Mouse (Mus musculus): ENCODE data around the gene B9d2. TPM values are rescaled to one million over a fixed set of nuclear protein-coding genes. Genes with fewer than 3 reads are reported as not detected.
"Not testable (repeated sequence)": the region's sequence is repeated elsewhere in the genome, so short reads cannot be mapped to it uniquely, and the experiment has no call there.

The B9d2 gene
- polyA plus RNA-seq, 1 experiment from 2014 or later = 41.4 TPM

DNA sequence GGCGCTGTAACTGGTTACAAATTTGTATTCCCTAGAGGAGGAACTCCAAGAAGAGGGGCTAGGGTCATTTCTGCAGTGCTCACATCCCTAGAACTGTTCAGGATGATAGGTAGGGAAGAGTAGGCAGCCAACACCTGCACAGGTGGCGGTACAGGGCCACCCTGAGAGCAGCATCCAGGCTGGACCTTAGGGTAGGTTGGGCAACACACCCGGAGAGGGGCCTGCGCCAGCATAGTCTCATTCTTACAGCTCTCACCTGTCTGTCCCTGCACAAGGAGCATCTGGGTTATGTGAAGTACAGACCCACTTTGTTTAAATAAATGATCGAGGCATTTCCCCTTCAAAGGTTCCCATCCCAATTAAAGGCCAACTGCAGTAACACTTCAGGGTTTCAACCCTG is 40.2 kb downstream of the B9d2 start:
- no peak overlapping the region for H3K27ac ChIP-seq
- H3K9me3 ChIP-seq = no peaks in the 10 kb centered on the region
- 91% methylated on average over 5 of the region's 5 CpGs for WGBS
- no peak for ATAC-seq
- H3K4me3 ChIP-seq (replicated peaks) = no peak overlapping the region
- H3K27me3 ChIP-seq = no peaks in the 10 kb centered on the region
- H3K9ac ChIP-seq (replicated peaks) = no peak overlapping the region
- H3K4me1 ChIP-seq (replicated peaks) = peaks cover 22% of the 10 kb centered on the region
- H3K36me3 ChIP-seq = peaks cover 57% of the 10 kb centered on the region
- H3K4me2 ChIP-seq (replicated peaks) = no peak overlapping the region

DNA sequence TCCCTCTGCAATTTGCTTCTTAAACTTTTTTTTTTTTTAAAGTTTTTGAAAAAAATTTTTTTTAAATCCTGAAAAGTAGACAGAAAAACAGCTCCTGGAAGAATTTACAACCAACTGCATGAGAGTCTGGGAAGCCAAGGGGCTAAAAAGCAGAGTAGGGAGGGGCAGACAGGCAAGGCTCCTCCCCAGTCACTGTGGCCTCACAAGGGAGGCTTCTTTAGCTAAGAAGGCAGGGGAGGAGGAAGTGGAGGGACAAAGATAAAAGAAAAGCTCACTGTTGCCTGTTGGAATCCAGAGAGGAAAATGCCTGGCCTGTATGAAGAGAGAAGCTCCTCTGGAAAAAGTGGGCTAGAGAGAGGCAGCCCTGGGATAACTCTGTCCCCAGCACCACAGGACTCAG is 41.2 kb downstream of the B9d2 start:
- not testable (repeated sequence) for ATAC-seq; H3K9me3 ChIP-seq; H3K27ac ChIP-seq; H3K27me3 ChIP-seq; H3K4me2 ChIP-seq (replicated peaks); H3K9ac ChIP-seq (replicated peaks); H3K4me3 ChIP-seq (replicated peaks)
- Histone ChIP-seq H3K36me3 (peaks cover 64% of the 10 kb centered on the region), H3K4me1 (replicated peaks) (peaks cover 22% of the 10 kb centered on the region)

DNA sequence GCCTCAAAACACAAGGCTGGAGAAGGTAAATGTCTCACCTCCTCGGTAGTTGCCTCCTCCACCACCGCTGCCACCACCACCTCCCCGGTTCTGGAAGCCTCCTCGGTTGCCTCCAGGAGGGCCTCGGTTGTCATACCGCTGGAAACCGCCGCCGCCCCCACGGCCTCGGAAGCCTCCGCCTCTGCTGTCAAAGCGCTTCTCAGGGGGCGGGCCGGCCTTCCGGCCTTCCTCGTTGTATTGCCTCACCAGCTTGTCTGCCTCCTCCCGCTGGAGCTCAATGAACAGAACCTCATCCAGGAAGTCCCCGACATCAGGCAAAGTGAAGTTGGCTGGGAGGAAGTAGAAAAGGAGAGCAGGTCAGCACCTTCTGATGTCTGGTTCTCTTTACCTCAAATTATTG is 45.3 kb downstream of the B9d2 start:
- 86% methylated on average over 19 of the region's 19 CpGs for WGBS
- Histone ChIP-seq H3K27me3 (no peaks in the 10 kb centered on the region), H3K36me3 (peaks cover 94% of the 10 kb centered on the region), H3K4me3 (replicated peaks) (no peak overlapping the region), H3K27ac (no peak overlapping the region), H3K4me2 (replicated peaks) (no peak overlapping the region), H3K9me3 (no peaks in the 10 kb centered on the region), H3K9ac (replicated peaks) (no peak overlapping the region), H3K4me1 (replicated peaks) (no peaks in the 10 kb centered on the region)
- ATAC-seq = no peak

DNA sequence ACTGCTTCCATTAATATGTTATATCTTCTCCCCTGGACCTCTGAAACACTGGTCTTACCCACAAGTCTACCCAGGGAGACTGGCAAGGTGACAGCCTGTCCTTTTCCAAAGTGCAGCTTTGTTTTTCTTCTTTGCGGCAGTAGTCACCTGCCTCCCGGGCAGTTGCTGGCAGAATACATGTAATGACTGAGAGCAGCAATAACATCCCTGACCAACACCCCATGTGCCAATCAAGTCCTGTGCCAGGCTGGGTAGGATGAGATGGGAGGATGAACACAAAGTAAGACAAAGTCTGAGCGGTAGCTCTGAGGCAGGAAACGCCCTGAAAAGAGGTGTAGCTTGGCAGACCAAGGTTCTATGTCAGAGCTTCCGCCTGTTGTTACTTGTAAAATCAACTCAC is 47.2 kb downstream of the B9d2 start:
- Histone ChIP-seq H3K9me3 (no peaks in the 10 kb centered on the region), H3K36me3 (peaks cover 95% of the 10 kb centered on the region), H3K27ac (no peak overlapping the region), H3K9ac (replicated peaks) (no peak overlapping the region), H3K4me3 (replicated peaks) (no peak overlapping the region), H3K4me2 (replicated peaks) (no peak overlapping the region), H3K27me3 (no peaks in the 10 kb centered on the region), H3K4me1 (replicated peaks) (no peaks in the 10 kb centered on the region)
- ATAC-seq = no peak
- 93% methylated on average over 5 of the region's 5 CpGs for WGBS

DNA sequence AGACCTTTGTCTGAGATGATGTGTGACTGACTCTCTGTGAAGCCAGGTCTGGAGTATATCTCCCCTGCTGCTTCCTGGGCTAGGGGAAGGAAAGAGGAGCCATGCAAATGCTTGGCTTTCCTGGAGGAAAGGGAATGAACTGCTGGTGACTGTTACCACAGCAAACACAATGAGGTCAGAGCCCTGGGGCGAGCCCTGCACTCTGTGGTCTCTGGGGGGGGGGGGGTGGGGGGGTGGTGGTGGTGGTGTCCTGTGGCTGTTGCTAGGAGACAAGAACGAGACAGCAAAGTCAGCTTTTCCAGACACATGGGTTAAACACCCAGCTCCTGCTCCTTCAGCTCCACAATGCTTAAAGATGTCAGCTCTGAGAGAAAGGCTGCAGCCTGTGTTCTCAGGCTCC is 48.8 kb downstream of the B9d2 start:
- H3K36me3 ChIP-seq = peaks cover 94% of the 10 kb centered on the region
- H3K27me3 ChIP-seq = no peaks in the 10 kb centered on the region
- no peak overlapping the region for H3K4me3 ChIP-seq (replicated peaks)

DNA sequence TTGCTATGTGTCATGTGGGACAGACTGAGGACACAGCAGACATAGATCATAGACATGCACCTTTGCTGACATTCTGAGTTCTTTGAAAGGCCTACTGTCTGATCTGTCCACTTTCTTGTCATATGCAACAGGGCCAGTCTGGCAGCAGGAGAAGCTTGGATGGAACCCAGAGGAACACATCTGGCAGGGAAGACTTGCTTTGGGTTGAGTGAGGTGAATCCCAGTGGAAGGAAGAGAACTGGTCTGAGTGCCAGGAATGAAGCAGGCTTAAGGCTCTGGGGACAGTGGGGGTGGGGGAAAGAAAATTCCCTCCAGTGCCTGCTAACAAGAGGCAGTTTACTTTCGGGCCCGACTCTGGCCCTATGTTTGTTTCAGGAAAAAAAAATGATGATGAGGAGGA is 49.3 kb downstream of the B9d2 start:
- no peaks in the 10 kb centered on the region for H3K4me1 ChIP-seq (replicated peaks)

More for the DNA sequence above, 48.8 kb downstream of the B9d2 start:
- no peaks in the 10 kb centered on the region for H3K9me3 ChIP-seq
- H3K27ac ChIP-seq = no peak overlapping the region
- no peak overlapping the region for H3K9ac ChIP-seq (replicated peaks)
- no peak overlapping the region for H3K4me2 ChIP-seq (replicated peaks)
- 41% methylated on average over 2 of the region's 2 CpGs for WGBS
- no peaks in the 10 kb centered on the region for H3K4me1 ChIP-seq (replicated peaks)
- no peak for ATAC-seq

DNA sequence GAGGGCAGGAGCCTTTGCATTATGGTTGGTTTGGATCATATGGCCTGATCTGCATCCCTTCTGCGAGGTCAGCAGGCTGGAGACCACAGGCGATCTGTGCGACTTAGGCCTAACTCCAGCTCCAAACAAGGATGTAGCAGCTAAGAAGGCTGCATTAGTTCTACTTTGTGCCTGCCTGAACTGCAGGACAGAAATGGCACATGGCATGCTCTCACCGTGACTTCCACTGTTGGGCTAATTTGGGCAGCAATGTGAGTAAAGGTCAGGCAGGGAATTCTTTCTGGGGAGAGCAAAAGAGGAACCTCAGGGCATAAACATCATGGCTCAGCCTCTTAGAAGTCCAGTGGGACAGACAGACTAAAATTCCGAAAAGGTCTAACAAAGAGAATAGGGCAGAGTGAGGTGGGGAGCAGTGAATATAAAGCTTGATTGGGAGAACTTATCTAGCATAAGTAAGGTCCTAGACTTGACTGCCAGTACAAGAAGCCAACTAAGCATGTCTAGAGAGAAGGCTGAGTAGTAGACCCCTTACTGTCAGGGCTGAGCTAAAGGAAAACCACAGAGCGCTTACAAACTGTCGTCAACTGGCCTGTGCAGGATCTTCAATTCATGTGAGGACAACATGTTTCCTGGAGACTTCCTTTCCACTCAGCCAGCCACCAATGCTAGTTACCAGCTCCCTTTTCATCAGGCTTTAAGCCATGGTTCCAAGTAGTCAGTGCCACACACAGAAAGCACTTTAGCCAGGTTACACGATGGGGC is 50.9 kb downstream of the B9d2 start:
- WGBS = 94% methylated on average over 8 of the region's 8 CpGs
- no peaks in the 10 kb centered on the region for H3K9me3 ChIP-seq
- H3K9ac ChIP-seq (replicated peaks) = no peak overlapping the region
- peaks cover 92% of the 10 kb centered on the region for H3K36me3 ChIP-seq
- H3K27me3 ChIP-seq = no peaks in the 10 kb centered on the region
- no peaks in the 10 kb centered on the region for H3K4me1 ChIP-seq (replicated peaks)
- H3K4me3 ChIP-seq (replicated peaks) = no peak overlapping the region
- no peak overlapping the region for H3K4me2 ChIP-seq (replicated peaks)
- no peak overlapping the region for H3K27ac ChIP-seq
- no peak for ATAC-seq

More for the DNA sequence above, 49.3 kb downstream of the B9d2 start:
- 100% methylated on average over 2 of the region's 2 CpGs for WGBS
- no peak for ATAC-seq
- peaks cover 94% of the 10 kb centered on the region for H3K36me3 ChIP-seq
- H3K4me2 ChIP-seq (replicated peaks) = no peak overlapping the region
- H3K4me3 ChIP-seq (replicated peaks) = no peak overlapping the region
- H3K9ac ChIP-seq (replicated peaks) = no peak overlapping the region
- H3K27ac ChIP-seq = no peak overlapping the region
- H3K9me3 ChIP-seq = no peaks in the 10 kb centered on the region
- H3K27me3 ChIP-seq = no peaks in the 10 kb centered on the region

DNA sequence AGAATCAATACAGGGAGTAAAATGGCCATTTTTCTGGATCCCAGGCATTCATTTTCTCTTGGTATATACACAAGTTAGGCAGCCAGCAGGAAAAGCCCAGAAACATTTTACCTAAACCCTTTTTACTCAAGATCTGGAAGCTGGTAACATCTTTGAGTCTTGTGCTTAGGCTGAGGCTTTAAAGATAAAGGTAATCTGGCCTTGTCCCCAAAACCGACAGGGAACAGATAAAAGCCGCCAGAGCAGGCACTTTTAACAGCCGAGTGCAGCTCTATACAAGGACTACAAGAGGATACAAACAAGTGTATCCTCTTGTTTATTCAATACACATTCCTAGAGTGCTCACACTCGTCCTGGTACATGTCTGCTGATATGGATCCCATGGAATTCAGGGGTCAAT is 54.4 kb downstream of the B9d2 start:
- Histone ChIP-seq H3K4me3 (replicated peaks) (no peak overlapping the region), H3K27ac (no peak overlapping the region), H3K4me1 (replicated peaks) (no peaks in the 10 kb centered on the region), H3K9ac (replicated peaks) (no peak overlapping the region; the same call in 1 of the 2 replicates), H3K36me3 (peaks cover 93% of the 10 kb centered on the region), H3K27me3 (no peaks in the 10 kb centered on the region), H3K4me2 (replicated peaks) (no peak overlapping the region), H3K9me3 (no peaks in the 10 kb centered on the region)
- no peak for ATAC-seq
- 80% methylated on average over 4 of the region's 4 CpGs for WGBS

Other genes starting within 250 kb of the B9d2 start
- gene Ceacam1, start 203.2 kb upstream of the B9d2 start, polyA plus RNA-seq (2015; fragmentation: Nextera tagmentation; extraction: Ambion mirVana) = 0.34 and 0.43 TPM in 2 replicates
- not detected in 2 replicates for gene Ceacam2, start 140.9 kb upstream of the B9d2 start, polyA plus RNA-seq (2015; fragmentation: Nextera tagmentation; extraction: Ambion mirVana)
- not detected in 2 replicates for gene Erich4, start 64.9 kb upstream of the B9d2 start, polyA plus RNA-seq (2015; fragmentation: Nextera tagmentation; extraction: Ambion mirVana)
- 31.5 and 34.2 TPM in 2 replicates for gene Dmac2, start 61.4 kb upstream of the B9d2 start, polyA plus RNA-seq (2015; fragmentation: Nextera tagmentation; extraction: Ambion mirVana)
- 0.55 and 0.57 TPM in 2 replicates for gene B3gnt8, start 54.1 kb upstream of the B9d2 start, polyA plus RNA-seq (2015; fragmentation: Nextera tagmentation; extraction: Ambion mirVana)
- 47.9 and 50.5 TPM in 2 replicates for gene Bckdha, start 21.8 kb upstream of the B9d2 start, polyA plus RNA-seq (2015; fragmentation: Nextera tagmentation; extraction: Ambion mirVana)
- gene Exosc5, start 21.6 kb upstream of the B9d2 start, polyA plus RNA-seq (2015; fragmentation: Nextera tagmentation; extraction: Ambion mirVana) = 44.2 and 44.8 TPM in 2 replicates
- 8.8 and 9.7 TPM in 2 replicates for gene Tmem91, start 5.6 kb upstream of the B9d2 start, polyA plus RNA-seq (2015; fragmentation: Nextera tagmentation; extraction: Ambion mirVana)
- 0.59 and 1.2 TPM in 2 replicates for gene Tgfb1, start 6.2 kb downstream of the B9d2 start, polyA plus RNA-seq (2015; fragmentation: Nextera tagmentation; extraction: Ambion mirVana)
- 29.9 and 35.9 TPM in 2 replicates for gene Ccdc97, start 38.3 kb downstream of the B9d2 start, polyA plus RNA-seq (2015; fragmentation: Nextera tagmentation; extraction: Ambion mirVana)
- 53.5 and 56.2 TPM in 2 replicates for gene Hnrnpul1, start 74.0 kb downstream of the B9d2 start, polyA plus RNA-seq (2015; fragmentation: Nextera tagmentation; extraction: Ambion mirVana)
- gene Axl, start 107.9 kb downstream of the B9d2 start, polyA plus RNA-seq (2015; fragmentation: Nextera tagmentation; extraction: Ambion mirVana) = 17.5 and 18.9 TPM in 2 replicates
- 0.84 and 1.0 TPM in 2 replicates for gene Cyp2s1, start 136.1 kb downstream of the B9d2 start, polyA plus RNA-seq (2015; fragmentation: Nextera tagmentation; extraction: Ambion mirVana)
- gene Cyp2b10, start 216.8 kb downstream of the B9d2 start, polyA plus RNA-seq (2015; fragmentation: Nextera tagmentation; extraction: Ambion mirVana) = not detected in 2 replicates

Data from midbrain, embryonic 13.5 days (tissue).